Mouse (Mus musculus) heart, adult 8-10 months (tissue): ENCODE measurements around the gene Nucb2. TPM values are rescaled to one million over a fixed set of nuclear protein-coding genes. Genes with fewer than 3 reads are reported as not detected.
A peak's percentile ranks its signal among the peaks of the same experiment; 100 is the strongest.

Experiments used
- DNase-seq: peaks from one replicate; pipeline ENCODE4 v3.0.0; 2022; ENCODE audit warnings: low spot score
- total RNA-seq, 4 experiments: library from RNA; stranded (reverse); gene quantifications; 2 replicates each; pipeline ENCODE4 v1.2.4; 2022

The Nucb2 gene
- 1 to 10 TPM; 5.1 to 7.9 (median 6.7) TPM for total RNA-seq

DNA sequence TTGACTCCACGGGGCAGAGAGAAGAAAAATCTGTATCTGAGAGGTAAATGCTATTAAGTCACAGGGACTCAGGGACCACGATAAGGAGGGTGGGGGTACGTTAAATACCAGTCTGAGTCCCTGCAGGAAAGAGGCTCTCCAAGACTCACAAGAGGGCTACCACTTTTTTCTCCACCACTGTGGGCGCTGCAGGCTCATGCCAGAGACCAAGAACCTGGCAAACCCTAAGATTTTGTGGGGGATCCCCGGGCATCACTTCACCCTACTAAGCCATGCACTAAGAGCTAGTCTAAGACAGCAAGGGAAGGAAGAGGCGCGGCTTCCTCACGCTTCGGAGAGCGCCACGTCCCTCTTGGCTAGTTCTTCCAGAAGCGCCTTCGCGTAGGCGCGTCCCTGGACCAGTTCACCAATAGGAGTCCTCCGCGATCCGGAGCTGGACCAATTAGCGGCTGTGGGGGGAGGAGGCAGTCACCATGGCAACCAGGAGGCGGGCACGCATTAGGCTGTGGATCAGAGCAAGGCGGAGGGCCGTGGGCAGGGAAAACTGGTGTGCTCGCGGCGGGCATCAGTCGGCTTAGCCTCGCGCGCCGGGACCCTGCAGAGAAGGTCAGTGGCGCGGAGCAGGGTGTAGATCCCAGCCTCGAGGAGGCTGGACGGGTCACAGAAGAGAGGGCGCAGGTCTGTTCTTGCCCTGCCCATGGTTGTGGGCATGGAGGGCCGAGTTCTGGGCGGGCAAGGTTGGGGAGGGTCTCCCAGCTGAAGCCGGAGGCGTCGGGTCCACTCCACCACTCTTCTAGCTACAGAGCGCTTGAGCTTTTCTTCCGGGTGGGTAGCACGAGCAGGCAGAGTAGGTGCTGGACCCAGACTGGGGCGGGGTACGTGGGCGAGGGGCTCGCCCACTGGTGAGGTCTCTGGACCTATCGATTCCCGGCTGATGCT lies at the start of gene Nucb2:
Gene Nucb2 (plus strand): TSS at position 491 of the 939 bp plus-strand sequence.
- peak; percentile 99 for DNase-seq

GRCm38 (mm10) chr7:116456964-116457363 lies 47.2 kb upstream of the Nucb2 start:
- no peak for DNase-seq

- DNase-seq: no peak
Measured at GRCm38 (mm10) chr7:116457391-116457790, 46.8 kb upstream of the Nucb2 start.

DNA sequence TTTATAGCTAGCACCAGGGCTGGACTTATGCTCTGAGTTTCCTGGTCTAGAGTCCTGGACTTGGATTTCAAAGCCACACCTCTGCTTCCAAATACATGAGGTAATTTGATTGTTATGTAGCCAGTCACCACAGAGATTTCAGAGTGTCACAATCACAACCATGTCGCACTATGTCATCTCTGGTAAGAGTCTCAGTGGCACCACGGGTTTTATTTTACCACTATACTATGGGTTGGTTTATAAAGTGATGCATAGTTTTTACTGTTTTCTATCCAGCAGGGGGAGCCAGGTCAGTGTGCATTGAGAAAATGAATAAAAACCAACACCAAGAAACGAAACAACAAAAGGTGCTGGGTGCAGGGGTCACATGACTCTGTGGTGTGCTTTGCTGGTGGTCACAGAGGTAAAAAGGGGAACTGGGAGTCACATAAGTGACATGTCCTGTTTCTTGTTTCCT lies 45.2 kb upstream of the Nucb2 start:
- peak; percentile 36 for DNase-seq

- DNase-seq: no peak
Measured at GRCm38 (mm10) chr7:116462114-116462513, 42.1 kb upstream of the Nucb2 start.

DNA sequence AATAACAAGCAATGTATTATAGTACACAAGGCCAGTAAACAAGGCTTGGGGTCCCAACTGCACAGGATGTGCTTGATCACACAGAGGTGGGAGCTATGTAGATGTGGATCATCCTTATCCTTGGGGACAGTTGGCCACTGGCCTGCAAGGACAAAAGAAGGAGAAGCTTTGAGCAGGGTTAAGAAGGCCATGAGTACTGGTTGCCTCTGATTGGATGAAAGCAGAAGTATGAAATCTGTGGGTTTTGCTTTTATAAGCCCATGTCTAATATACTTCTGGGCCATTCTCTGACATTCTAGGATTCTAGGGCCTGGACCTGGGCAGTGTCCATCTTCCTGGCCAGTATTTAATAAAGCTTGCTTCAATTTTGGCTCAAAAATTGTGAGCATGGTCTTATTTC lies 28.3 kb upstream of the Nucb2 start:
- no peak for DNase-seq

DNA sequence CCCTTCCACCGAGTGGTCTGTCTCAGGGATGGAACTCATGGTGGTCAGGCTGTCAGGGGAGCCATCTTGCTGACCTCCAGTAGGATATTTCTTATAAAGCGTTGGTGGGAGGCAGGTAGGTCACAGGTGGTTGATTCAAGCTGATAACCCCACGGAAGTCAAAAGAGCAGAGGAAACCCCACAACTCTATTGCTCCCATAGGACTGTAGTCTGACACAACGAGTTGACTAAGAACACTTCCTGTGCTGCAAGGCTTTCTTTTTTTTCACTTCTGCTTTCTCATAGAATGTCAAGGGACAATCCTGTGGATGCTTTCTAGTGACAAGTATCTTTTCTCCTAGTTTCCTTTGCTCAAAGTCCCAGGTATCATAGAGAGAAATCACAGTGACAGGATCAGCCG lies 27.9 kb upstream of the Nucb2 start:
- DNase-seq: no peak

DNA sequence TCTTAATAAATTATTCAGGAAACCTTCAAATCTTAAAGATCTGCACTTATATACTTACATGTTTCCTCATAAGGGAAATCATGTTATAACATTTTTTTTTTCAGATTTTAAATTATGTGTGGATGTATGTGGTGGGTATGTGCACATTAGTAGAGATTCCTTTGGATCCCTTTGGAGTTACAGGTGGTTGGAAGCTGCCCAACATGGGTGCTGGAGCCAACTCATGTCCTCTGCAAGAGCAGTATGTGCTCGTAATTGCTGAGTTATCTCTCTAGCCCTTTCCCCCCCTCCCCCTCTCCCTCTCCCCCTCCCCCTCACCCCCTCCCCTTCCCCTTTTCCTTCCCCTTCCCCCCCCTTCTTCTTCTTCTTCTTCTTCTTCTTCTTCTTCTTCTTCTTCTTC lies 21.1 kb upstream of the Nucb2 start:
- DNase-seq: no peak

DNA sequence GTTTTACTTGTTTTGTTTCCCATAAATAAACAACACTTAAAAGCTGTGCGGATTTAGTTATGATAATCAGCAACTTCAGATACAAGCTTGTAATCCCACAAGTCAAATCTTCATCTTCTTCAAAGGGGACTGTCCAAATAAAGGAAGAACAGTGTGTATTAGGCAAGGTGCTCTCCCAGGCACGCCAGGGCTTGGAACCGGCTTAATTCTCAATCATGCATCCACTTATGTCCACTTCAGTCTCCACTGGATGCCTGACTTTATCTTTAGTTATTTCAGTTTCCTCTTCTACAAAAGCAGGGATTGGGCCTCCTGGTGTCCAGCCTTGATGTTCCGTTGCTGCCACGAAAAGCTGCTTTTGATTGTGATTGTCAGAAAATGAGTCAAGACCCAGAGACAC lies 20.4 kb upstream of the Nucb2 start:
- no peak for DNase-seq

GRCm38 (mm10) chr7:116484213-116484612 lies 20.0 kb upstream of the Nucb2 start:
- DNase-seq: no peak

DNA sequence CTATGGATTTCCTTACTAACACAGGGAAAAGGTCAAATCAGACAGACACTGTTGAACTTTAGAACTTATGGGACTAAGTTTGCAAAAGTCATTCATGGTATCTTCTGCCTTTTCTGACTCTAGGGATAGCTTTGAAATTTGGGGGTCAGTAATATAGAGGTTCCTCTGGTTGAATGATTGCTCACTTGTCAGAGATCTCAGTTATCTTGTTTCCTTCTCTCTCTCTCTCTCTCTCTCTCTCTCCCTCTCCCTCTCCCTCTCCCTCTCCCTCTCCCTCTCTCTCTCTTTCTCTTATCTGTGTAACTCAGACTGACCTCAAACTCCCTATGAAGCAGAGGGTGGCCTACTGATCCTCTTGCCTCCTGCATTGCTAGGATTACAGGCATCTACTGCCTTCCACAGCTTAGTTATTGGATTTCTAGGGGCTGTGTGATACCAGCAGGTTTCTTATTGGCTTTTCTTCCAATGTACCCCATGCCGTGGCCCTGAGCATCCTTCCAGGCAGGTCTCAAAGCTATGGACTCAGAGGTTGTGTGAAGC lies 19.0 kb upstream of the Nucb2 start:
- no peak for DNase-seq

DNA sequence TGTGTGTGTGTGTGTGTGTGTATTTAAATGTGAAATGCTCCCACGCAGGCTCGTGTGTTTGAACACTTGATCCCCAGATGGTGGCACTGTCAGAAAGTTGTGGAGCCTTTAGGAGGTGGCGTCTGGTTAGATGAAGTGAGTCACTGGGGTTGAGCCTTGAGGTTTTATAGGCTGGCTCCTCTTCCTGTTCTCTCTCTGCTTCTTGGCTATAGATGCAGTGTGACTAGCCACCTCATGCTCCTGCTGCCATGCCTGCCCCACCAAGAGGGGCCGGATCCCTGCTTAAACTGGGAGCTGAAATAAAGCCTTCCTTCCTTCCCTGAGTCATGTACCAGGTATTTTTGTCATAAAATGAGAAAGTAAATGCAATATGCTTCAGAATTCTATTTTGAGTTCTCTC lies 13.1 kb upstream of the Nucb2 start:
- no peak for DNase-seq

- no peak for DNase-seq
Measured at GRCm38 (mm10) chr7:116493267-116494003, 10.7 kb upstream of the Nucb2 start.

DNA sequence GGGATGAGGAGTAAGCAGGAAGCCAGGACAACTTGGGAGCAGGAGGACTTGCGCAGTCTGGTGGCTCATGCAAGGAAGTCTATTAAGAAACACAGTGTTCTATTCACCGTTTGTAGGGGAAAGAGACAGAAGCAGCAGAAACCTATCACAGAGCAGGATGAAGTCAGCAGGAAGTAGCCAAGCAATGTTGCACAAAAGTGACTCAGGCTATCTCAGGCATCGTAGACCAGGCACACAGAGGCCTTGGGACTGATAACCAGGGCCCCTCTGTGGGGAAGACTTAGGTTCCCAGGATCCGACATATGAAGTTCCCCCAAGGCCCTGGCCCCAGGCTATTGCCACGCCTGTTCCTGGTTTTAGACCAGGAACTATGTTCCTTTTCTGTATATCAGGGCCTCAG lies 9.6 kb upstream of the Nucb2 start:
- DNase-seq: no peak

GRCm38 (mm10) chr7:116496760-116497159 lies 7.4 kb upstream of the Nucb2 start:
- no peak for DNase-seq

DNA sequence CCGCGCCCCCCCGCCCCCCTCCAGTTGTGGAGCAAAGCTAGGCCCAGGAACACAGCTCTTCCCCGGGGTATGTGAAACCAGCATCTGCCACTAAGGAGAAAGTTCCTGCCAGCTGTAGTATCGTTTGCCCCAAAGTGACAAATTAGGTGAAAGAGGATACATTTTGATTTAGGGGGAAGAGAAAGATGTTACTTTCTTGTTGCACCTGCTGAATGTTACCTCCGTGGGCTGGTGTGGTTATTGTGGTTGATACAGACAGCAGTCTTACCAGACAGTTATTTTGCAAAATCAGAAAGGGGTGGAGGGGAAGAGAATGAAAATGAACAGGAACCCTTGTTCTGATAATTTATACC lies 625 bp downstream of the Nucb2 start:
- no peak for DNase-seq

- DNase-seq: no peak
Measured at GRCm38 (mm10) chr7:116514030-116514429, 9.9 kb downstream of the Nucb2 start.

GRCm38 (mm10) chr7:116514546-116514945 lies 10.4 kb downstream of the Nucb2 start:
- DNase-seq: no peak

DNA sequence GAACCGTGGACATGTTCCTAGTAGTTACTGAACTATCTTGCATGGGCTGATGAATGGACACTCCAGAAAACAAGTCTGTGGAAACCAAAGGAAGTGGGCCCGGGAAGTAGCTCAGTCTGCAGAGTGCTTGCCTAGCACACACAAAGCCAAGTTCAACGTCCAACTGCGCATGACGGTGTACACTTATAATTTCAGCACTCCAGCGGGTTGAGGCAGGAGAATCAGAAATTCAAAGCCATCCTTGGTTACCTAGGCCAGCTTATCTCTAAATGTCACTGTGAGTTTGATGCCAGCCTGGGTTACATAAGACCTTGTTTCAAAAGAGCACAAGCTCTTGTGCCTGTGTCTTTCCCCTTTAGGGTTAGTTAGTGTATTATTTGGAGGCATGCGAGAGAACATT lies 10.9 kb downstream of the Nucb2 start:
- no peak for DNase-seq

DNA sequence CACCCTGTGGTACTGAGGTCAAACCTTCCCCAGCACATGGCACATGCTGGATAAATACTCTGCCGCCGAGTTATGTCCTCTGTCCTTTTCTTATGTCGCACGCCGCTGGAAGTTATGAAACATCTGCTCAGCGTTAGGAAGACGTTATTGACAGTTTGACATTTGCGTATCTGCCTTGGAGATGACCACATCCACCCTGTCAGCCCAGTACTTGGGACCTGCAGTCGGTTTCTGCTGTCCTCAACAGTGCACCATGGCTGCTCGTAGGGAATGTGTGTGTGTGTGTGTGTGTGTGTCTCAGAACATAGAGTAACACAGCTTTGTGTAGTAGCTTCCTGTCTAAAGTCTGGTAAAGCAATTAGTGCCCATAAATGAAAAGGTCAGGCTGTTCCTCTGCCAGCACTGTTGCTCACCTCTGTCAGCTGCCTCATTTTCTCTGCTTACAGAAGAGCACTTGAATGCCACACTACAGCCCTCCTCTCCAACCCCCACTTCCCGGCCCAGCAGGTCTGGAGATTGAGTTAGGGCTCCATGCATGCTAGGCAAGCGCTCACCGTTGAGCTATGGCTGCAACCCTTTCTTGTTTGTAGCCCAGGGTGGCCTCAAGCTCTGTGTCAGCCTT lies 11.5 kb downstream of the Nucb2 start:
- DNase-seq: no peak

DNA sequence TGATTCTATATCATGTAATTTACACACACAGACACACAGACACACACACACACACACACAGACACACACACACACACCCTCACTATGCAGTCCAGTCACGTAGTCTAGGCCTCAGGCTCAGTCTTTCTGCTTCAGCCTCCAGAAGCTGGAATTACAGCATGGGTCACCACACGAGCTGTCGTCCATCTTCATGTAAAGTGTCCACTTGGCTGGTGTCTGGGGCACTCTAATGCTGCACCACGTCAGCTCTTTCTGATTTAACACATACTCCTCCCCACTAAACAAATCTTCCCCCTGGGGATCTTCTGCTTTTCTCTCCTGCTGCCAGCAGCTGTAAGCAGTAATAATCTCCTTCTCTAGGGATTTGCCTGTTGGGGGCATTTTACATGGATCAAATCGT lies 13.1 kb downstream of the Nucb2 start:
- no peak for DNase-seq

DNA sequence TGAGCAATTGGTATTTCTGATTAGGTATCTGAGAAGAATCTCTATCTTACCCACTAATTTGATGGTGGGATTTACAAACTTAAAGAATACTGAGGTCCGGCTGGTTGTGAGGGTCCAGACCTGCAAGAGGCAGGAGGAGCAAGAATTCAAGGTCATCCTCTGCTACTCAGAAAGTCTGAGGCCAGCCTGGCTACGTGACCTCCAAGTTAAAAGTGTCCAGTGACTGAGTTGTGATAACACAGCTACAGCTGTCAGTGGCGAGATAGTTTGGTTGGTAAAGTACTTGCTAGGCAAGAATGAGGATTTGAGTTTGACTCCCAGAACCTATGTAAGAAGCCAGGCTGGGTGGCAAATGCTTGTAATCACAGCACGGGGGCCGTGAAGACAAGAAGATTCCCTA lies 14.0 kb downstream of the Nucb2 start:
- DNase-seq: no peak
